Comparison of ENCODE assay signal across 12 mouse cellular contexts in the genomic region with DNA sequence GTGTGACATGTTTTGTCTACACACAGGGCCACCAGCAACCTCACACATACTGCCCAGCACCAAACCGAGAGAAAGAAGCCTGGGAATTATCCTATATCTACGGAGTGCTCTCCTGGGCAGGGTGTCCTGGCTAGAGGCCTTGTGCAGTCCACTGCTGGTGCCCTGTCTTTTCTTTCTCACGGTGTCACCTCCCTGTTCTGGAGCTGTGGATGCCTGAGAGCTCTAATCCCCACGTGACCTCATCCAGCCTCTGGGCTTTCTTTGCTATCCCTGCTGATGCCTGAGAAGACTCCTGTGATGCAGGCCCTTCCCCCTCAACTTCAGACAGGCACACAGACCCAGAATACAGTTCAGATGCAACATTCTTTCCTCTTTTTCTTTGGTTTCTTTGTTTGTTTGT. TPM values are rescaled to one million over a fixed set of nuclear protein-coding genes. Genes with fewer than 3 reads are reported as not detected.
A peak's percentile ranks its signal among the peaks of the same experiment; 100 is the strongest.
DNase-seq lines count a peak whose midpoint lies in the region; ATAC-seq and TF ChIP-seq lines count a peak whose summit lies in the region.
"Had no signal": no experiment of that assay in that cellular context is flagged by ENCODE, and none has a peak within 500 bp of the region (broad histone marks: within the 10 kb centered on the region; RNA-seq: fewer than 3 reads in every experiment).

No protein-coding gene starts in this region.

- DNase-seq in kidney, postnatal 10 days, result no peak
- DNase-seq in 3T3-L1 (ENCODE audit: low read depth, low spot score) (peak; percentile 47), ZHBTc4 (ENCODE audit: low read depth, low spot score) (peak; percentile 25)
- DNase-seq in liver, embryonic 11.5 days (ENCODE audit: low spot score), result no peak
- DNase-seq in cerebellum, adult 2 months, result no peak
- DNase-seq in cerebellum, adult 9-11 months, result no peak
- no peak for DNase-seq in adrenal gland, postnatal 25 days
- DNase-seq: lung, postnatal 10 days had no signal

- H3K9ac ChIP-seq in kidney, embryonic 14.5 days (ENCODE audit: low read depth, low read length), result no peak overlapping the region
- H3K9ac ChIP-seq in liver, embryonic 11.5 days (ENCODE audit: low read depth, low read length), result peak overlapping the region; percentile 5; the same call in 1 of the 2 replicates
- H3K9ac ChIP-seq: embryonic facial prominence, embryonic 15.5 days; hindbrain, embryonic 12.5 days had no signal

- no peak for TF ChIP-seq CTCF in cerebellum, adult 2 months (IDR thresholded peaks at IDR 0.05; ENCODE audit: borderline replicate concordance, insufficient read depth, low read depth, low read length)

- H3K4me2 ChIP-seq in kidney, embryonic 14.5 days (replicated peaks; ENCODE audit: low read depth, low read length), result no peak overlapping the region
- no peak overlapping the region for H3K4me2 ChIP-seq in liver, embryonic 11.5 days
- H3K4me2 ChIP-seq: embryonic facial prominence, embryonic 15.5 days; hindbrain, embryonic 12.5 days had no signal

- 0 out of 2 replicates have a peak, but pooled peaks have one; percentile 3 for ATAC-seq in kidney, embryonic 14.5 days (ENCODE audit: low FRiP score, low TSS enrichment)
- no peak for ATAC-seq in liver, embryonic 11.5 days (replicated peaks; ENCODE audit: low FRiP score)

- H3K27me3 ChIP-seq in kidney, embryonic 14.5 days (ENCODE audit: control insufficient read depth, insufficient read depth, low read length), result no peaks in the 10 kb centered on the region
- H3K27me3 ChIP-seq in liver, embryonic 11.5 days (replicated peaks; ENCODE audit: control insufficient read depth, insufficient read depth, low read length), result no peaks in the 10 kb centered on the region
- H3K27me3 ChIP-seq in cerebellum, adult 2 months (ENCODE audit: control insufficient read depth, insufficient read depth, low read length), result no peaks in the 10 kb centered on the region
- H3K27me3 ChIP-seq: CH12.LX; embryonic facial prominence, embryonic 15.5 days; hindbrain, embryonic 12.5 days had no signal

- H3K4me3 ChIP-seq in kidney, embryonic 14.5 days (ENCODE audit: low read length), result no peak overlapping the region
- H3K4me3 ChIP-seq in liver, embryonic 11.5 days (ENCODE audit: low read depth, low read length), result no peak overlapping the region
- H3K4me3 ChIP-seq in cerebellum, adult 2 months (replicated peaks; ENCODE audit: insufficient read depth, low read depth, low read length), result no peak overlapping the region
- H3K4me3 ChIP-seq: embryonic facial prominence, embryonic 15.5 days; hindbrain, embryonic 12.5 days had no signal

- 46% methylated on average over 4 of the region's 4 CpGs for WGBS in kidney, embryonic 14.5 days
- WGBS in liver, embryonic 11.5 days, result 48% methylated on average over 4 of the region's 4 CpGs
- WGBS in cerebellum, adult 2 months, result 38% methylated on average over 4 of the region's 4 CpGs

- peaks cover 12% of the 10 kb centered on the region for H3K4me1 ChIP-seq in kidney, embryonic 14.5 days (ENCODE audit: control insufficient read depth, insufficient read depth, low read length)
- peaks cover 25% of the 10 kb centered on the region for H3K4me1 ChIP-seq in liver, embryonic 11.5 days (replicated peaks; ENCODE audit: control insufficient read depth, insufficient read depth, low read length)
- H3K4me1 ChIP-seq in cerebellum, adult 2 months (ENCODE audit: control insufficient read depth, insufficient read depth, low read length), result no peaks in the 10 kb centered on the region
- H3K4me1 ChIP-seq: hindbrain, embryonic 12.5 days had no signal

- no peaks in the 10 kb centered on the region for H3K9me3 ChIP-seq in kidney, embryonic 14.5 days (ENCODE audit: control insufficient read depth, low read length)
- H3K9me3 ChIP-seq in liver, embryonic 11.5 days (ENCODE audit: control insufficient read depth, low read length), result no peaks in the 10 kb centered on the region; the same call in 1 of the 2 replicates
- H3K9me3 ChIP-seq: embryonic facial prominence, embryonic 15.5 days; hindbrain, embryonic 12.5 days had no signal

- TF ChIP-seq POLR2A in cerebellum, adult 2 months (IDR thresholded peaks at IDR 0.05; ENCODE audit: borderline replicate concordance, insufficient read depth, low read length), result no peak

- no peaks in the 10 kb centered on the region for H3K36me3 ChIP-seq in kidney, embryonic 14.5 days (ENCODE audit: control insufficient read depth, insufficient read depth, low read length)
- no peaks in the 10 kb centered on the region for H3K36me3 ChIP-seq in liver, embryonic 11.5 days (ENCODE audit: control insufficient read depth, insufficient read depth, low read length)
- H3K36me3 ChIP-seq: embryonic facial prominence, embryonic 15.5 days; hindbrain, embryonic 12.5 days had no signal

- H3K27ac ChIP-seq in kidney, embryonic 14.5 days (ENCODE audit: low read depth, low read length), result peak overlapping the region; percentile 76; the same call in 1 of the 2 replicates
- peak overlapping the region; percentile 94; the same call in 1 of the 2 replicates for H3K27ac ChIP-seq in liver, embryonic 11.5 days (ENCODE audit: low read depth, low read length)
- no peak overlapping the region for H3K27ac ChIP-seq in cerebellum, adult 2 months (ENCODE audit: insufficient read depth, low read length)
- H3K27ac ChIP-seq: embryonic facial prominence, embryonic 15.5 days; hindbrain, embryonic 12.5 days had no signal

RNA-seq across cellular contexts. Expression of a gene that starts 4.4 kb away (rescaled TPM):
- polyA plus RNA-seq in kidney, embryonic 14.5 days (2014; fragmentation: Nextera tagmentation; extraction: Ambion mirVana), result 45.7 and 68.1 TPM in 2 replicates
- polyA plus RNA-seq in liver, embryonic 11.5 days (2014; fragmentation: Nextera tagmentation; extraction: Ambion mirVana), result 21.6 and 22.5 TPM in 2 replicates
- 78.4 and 78.9 TPM in 2 replicates for polyA plus RNA-seq in cerebellum, adult 2 months (2012; rRNA removed)
- 107 and 137 TPM in 2 replicates for total RNA-seq in adrenal gland, postnatal 25 days (2021)

Comparison
In these comparisons a context has a peak if more than half of its experiments do, and no peak if none do; other contexts are left out.
1. DNase-seq: peak in 3T3-L1 (single experiment) and ZHBTc4 (single experiment); none in kidney, postnatal 10 days (single experiment), liver, embryonic 11.5 days (single experiment), cerebellum, adult 2 months (0 of 2), cerebellum, adult 9-11 months (single experiment) and adrenal gland, postnatal 25 days (single experiment).